Mouse (Mus musculus): ENCODE measurements around the gene Themis2.
"Not testable (repeated sequence)": the region's sequence is repeated elsewhere in the genome, so short reads cannot be mapped to it uniquely, and the experiment has no call there.

The Themis2 gene

DNA sequence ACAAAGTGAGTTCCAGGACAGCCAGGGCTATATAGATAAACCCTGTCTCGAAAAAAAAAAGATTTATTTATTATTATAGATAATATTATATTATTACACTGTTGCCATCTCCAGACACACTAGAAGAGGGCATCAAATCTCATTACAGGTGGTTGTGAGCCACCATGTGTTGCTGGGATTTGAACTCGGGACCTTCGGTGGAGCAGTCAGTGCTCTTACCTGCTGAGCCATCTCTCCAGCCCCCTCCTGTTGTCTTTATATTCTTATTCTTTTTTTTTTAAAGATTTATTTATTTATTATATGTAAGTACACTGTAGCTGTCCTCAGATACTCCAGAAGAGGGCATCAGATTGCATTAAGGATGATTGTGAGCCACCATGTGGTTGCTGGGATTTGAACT lies 2.5 kb upstream of the Themis2 start:
- not testable (repeated sequence) for DNase-seq (ENCODE audit: low spot score)

DNA sequence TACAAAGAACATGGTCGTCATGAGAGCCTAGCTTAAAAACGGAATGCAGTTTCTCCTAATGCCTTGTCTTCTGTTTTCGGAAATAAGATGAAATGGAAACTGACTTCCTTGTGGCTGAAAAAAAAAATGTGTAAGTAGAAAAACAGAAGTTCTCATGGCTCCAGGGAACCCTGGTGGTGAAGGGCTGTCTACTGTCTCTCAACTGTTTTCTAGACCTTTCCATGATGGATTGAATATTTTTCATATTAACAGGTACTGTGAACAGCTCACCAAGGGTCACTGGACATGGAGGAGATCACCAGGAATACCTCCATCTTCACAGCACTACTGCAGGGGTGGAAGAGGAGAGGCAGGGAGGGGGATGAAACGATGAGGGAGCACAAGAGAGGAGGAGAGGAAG lies 1.8 kb upstream of the Themis2 start:
- no peak for DNase-seq (ENCODE audit: low spot score)

DNA sequence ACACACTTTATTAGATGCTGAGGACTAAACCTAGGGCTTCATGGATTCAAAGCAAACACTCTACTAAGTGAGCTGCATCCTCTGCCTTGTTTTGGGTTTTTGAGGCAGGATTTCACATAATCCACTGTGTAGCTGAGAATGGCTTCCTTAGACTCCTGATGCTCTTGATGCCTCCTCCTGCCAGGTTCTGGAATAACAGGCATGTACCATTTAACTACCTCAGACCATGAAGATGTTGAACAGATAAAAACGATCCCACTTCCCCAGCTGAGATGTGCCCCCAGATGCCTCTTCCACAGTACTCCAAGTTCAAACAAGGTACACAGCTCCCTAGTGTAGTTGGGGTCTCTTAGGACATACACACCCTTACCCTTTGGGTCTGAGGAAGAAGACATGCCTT lies 1.3 kb upstream of the Themis2 start:
- no peak for DNase-seq (ENCODE audit: low spot score)

DNA sequence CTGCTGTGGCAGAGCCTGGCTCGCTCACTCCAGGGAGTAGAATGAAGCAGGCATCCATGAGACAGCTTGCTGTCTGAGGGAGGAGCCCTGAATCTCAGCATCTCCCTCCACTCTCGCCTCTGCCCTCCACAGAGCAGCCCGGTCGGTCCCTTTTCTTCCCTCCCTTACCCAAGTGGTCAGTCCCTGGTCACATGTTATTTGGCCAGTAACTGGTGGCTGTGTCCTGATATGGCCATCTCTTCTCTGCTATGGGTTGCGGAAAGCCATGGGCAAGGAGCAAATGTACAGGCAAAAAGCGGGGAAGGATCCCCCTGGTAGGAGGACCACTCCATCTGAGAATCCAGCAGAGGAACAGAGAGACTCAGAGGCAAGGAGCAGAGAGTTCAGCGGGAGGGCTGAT lies 1.0 kb downstream of the Themis2 start:
- DNase-seq (ENCODE audit: low spot score): no peak

DNA sequence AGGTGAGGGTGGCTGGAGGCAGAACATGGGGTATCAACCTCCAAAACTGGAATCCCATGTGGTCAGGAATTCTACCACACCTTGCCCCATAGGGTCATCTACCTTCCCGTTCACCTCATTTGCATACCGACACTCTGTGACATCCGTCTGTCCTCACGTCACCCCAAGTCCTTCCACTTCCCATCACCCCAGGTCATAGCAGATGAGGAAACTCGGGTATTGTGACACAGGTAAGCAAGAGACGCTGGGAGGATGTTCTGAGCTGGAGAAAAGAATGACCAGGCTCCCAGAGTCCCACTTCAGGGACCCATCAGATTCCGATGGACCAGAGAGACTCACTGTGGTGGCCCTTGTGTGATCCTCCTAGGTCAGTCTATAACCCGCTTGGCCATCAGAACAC lies 1.4 kb downstream of the Themis2 start:
- no peak for DNase-seq (ENCODE audit: low spot score)

DNA sequence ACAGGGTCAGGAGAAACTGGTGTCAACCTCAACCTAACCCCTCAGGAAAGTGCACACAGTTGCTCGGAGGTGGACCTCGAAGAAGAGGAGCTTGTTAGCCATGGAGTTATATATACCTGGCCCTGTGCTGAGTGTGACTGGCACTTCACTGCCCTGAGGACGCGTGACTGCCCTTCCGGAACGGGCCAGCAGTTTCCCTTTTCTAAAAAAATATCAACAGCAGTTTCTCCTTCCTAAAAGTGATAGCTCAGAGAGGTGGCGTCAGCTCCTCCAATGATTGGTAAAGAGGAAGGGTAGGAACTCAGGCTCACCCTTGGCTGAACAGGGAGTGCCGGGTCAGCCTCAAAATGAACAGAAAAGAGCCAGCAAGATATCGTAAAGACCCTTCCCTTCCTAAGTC lies 2.2 kb downstream of the Themis2 start:
- DNase-seq (ENCODE audit: low spot score): no peak

DNA sequence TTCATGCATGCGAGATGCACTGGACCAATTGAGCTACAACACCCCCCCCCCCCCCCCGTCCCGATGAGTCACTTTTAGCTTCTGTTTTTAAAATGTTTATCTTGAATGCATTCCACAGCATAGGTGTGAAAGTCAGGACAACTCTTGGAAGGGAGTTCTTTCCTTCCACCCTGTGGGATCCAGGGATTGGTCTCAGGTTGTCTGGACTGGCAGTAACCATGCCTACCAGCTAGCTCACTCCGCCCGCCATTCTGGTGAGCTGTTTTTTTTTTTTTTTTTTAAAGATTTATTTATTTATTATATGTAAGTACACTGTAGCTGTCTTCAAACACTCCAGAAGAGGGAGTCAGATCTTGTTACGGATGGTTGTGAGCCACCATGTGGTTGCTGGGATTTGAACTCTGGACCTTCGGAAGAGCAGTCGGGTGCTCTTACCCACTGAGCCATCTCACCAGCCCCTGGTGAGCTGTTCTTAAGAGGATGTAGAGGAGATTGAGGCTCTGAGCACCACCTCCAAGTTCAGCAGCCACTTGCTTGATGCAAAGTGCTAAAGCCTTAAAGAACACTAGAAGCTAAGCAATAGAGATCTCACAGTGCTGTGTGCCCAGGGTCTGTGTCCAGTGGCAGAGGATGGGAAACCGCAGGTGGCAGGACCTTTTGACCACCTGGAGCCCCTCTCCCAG lies 2.7 kb downstream of the Themis2 start:
- DNase-seq (ENCODE audit: low spot score): not testable (repeated sequence)

DNA sequence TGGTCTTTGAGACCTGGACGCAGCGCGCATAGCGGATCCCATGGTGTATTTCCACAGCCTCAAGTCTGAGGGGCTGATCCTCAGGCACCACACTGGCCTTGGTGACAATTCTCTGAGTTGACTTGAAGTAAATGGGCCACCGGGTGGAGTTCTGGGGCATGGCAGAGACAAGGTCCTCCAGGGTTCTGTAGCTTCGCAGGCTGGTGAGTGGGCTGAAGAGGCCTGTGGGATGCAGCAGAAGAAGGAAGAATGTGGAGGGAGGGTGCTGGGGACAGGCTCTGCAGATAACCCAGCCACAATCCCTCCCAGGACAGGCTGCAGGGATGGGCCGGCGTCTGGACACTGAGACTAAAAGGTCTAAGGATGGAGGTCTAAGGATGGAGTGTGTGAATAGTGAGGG lies 6.5 kb downstream of the Themis2 start:
- no peak for DNase-seq (ENCODE audit: low spot score)

DNA sequence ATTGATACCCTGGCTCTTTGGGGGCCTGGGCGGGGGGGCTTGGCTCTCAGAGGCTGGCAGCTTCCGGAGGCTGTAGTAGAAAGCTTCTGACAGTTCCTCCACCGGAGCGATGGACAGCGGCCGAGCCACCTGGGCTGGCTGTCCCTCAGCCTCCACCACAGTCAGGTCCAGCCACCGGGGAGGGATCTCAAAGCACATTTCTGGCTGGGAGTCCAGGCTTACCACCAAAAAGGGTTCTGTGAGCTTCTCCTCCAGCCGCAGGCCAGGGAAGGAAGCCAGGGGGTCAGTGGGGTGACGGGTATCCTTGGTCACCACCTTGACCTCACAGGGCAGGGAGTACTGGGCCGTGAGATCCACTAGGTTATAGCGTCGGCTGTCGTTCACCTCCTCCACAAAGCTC lies 11.0 kb downstream of the Themis2 start:
- no peak for DNase-seq (ENCODE audit: low spot score)

DNA sequence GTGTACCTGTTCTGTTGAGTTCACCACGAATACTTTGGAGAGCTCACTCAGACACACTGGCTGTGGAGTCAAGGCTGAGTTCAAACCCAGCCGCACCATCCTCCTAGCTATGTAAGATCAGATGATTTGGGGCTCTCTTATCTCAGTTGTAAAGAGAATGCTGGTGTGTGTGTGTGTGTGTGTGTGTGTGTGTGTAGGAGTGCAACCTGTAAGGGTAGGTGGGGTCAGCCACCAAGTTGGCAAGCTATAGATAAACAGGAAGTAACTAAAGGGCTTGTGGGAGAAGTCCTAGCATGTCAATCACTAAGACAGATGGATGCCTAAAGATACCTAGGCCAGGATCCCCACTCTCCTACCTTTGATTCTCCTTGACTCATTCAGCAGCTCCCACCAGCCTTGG lies 12.5 kb downstream of the Themis2 start:
- no peak for DNase-seq (ENCODE audit: low spot score)

DNA sequence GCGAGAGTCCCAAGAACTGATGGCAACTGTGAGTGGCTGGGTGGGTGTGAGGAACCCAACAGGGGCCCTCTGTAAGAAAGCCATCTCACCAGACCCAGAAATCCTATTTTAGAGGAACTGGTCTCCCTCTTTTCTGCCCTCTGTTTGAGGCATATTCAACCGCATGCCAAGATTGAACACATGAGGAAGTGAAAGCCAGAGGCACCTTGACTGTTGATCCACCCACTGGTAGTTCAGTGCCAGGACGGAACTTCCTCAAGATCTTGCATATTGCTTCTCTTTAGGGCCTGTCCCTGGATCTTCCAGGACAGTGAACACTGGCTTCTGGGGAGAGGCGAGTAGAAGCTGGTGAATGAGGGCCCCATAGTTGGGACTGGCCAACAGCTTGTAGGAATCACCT lies 15.9 kb downstream of the Themis2 start:
- DNase-seq (ENCODE audit: low spot score): no peak

DNA sequence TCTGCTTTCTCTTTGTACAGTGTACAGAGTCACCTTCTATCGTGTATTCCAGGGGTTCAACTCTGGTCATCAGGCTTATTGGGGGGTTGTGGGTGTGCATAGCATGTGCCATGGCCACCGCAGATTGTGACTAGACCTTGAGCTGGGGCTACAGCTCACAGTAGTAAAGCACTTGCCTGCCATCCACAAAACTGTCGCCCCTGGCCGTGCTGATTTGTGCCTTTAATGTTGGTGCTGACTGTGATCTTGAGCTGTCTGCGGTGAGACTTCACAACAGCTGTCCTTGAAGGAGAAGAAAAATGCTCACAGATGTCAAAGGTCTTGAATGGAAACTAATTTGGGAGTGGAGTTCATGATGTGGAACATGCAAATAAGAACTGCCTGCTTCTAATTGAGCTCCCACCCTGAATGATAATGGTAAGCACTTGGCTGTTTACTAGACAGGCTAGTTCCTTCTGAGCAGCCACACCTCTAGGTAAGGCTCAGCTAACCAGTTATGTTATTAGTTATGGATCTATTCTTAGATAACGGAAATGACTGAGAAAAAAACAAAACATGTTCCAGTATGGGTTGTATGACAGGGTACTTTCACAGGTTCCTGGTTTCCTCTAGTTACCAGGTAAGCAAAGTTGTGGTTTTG lies 17.5 kb downstream of the Themis2 start:
- DNase-seq (ENCODE audit: low spot score): no peak

DNA sequence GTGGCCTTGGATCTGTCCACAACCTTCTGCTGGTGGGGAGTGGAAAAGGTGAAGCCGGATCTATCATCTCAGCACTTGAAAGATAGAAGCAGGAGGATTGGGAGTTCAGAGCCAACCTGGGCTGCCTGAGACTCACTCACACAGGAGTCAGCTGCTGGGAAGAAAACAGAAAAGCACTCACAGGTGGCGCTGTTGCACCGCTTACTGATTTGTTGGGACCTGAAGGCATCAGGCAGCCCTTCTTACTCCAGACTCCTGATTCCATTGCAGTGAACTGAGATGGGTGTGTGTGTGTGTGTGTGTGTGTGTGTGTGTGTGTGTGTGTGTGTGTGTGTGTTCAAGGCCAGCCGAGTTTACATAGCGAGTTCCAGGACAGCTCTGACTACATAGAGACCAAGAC lies 19.4 kb downstream of the Themis2 start:
- peak; percentile 56 for DNase-seq (ENCODE audit: low spot score)

DNA sequence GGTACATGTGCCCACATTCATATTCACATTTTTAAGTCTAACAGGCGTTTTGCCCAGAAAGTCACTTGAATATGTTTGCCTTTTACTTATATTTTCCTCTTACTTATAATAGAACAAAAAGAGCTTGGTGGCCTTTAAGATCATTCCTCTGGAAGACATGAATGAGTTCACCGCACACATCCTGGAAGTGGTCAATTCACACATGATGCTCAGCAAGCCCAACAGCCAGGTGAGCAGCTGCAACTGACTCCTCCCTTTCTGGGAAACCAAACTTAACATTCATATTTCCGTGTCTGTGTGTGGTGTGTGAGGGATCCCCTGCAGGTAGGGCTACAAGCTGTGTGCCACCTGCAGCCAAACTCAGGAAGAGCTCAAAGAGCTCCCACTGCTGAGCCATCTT lies 21.3 kb downstream of the Themis2 start:
- DNase-seq (ENCODE audit: low spot score): no peak

DNA sequence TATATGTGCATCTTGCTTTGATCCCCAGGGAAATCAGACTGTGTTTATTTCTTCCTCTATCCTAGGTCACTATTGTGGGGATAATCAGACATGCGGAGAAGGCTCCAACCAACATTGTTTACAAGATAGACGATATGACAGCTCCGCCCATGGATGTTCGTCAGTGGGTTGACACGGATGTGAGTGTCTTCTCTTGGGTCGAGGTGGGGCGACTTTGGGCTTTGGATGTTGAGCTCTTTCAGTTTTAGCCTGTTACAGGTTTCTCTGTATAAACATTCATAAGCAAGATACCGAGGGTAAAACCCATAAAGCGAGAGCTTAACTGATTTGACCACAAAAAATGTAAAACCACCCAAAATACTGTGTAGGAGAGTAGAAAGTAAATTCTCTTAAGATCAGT lies 24.4 kb downstream of the Themis2 start:
- no peak for DNase-seq (ENCODE audit: low spot score)

DNA sequence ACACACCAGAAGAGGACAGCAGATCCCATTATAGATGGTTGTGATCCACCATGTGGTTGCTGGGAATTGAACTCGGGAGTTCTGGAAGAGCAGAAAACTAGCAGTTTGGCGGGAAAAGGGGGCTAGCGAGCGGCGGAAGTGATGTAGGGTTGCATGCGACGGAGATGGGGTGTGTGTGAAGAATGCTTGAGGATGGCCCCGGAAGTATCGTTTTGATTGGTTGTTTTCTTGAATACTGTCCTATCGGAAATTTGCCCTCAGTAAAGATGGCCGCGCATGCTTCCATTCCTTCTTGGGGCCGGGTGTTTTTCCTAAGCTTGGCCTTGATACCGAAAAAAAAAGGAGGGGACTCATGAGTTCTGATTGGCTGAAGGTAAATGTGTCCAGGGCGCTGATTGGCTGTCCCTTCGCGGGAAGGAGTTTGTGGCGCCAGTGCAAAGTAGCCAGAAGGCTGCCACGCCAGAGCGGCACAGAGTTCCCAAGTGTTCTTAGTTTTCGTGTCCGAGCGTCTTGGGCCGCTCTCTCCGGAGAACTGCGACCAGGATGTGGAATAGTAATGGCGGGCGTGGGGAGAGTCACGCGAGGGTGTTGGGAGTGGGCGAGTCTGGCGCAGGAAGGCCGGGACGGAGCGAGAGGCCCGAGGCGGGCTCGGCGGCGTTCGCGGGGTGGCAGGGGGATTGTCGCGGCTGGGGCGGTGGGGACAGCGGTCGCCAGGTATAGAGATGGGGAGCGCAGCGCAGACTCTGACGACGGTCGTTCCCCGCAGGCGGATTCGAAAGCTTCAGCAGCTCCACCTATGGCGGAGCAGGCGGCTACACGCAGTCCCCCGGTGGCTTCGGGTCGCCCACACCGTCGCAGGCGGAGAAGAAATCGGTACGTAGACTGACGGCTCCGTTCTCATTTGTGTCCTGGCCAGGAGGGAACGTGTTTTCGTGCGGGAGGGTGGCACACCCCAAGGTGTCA lies 28.0 kb downstream of the Themis2 start, which contains the start of gene Rpa2:
Rpa2 (plus strand) TSS at position 419 of the 963 bp plus-strand sequence.
- peak; percentile 97 for DNase-seq (ENCODE audit: low spot score)

DNA sequence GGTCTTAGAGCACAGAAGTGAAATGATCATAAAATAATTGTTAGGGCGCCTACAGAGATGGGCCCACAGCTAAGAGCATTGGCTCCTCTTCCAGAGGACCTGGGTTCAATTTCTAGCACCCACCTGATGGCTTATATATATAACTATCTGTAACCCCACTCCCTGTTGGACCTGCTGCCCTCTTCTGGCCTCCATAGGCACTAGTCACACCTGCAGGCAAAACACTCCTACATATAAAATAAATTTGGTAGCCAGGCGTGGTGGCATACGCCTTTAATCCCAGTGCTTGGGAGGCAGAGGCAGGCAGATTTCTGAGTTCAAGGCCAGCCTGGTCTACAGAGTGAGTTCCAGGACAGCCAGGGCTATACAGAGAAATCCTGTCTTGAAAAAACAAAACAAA lies 33.1 kb downstream of the Themis2 start:
- DNase-seq (ENCODE audit: low spot score): not testable (repeated sequence)

DNA sequence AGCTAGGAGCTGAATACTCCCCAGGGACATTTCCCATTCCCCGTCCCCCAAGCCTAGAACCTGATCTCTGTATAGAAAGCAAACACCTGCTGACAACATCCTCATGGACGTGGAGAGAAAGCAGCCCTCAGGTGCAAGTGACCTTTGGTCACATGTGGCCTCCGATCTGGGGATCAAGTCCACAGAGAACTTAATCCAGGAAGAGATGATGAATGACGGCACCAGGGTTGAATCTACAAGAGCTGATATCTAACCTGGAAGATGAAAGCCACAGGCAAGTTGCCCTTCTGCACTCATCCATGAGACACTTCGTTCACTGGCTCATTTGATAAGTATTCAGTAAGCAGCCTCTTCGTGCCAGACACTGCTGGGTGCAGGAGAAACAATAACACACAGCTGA lies 33.6 kb downstream of the Themis2 start:
- DNase-seq (ENCODE audit: low spot score): no peak

DNA sequence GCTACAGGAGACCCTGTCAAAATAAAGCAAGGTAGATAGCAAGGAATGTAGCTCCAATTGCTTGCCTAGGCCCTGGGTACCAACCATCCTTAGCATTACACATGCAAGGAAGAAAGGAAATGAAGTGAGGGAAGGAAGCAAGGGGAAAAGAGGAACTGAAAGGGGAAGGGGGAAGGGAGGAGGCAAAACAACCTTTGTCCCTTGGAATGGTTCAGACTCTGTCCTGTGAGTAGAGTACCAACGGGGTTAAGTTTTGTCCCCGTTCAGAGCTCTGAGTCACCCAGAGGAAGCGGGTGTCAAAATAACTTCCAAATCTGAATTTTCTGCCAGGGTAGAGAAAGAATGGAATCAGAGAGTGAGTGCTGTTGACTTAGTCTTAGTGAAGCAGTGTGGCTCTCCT lies 35.9 kb downstream of the Themis2 start:
- no peak for DNase-seq (ENCODE audit: low spot score)

DNA sequence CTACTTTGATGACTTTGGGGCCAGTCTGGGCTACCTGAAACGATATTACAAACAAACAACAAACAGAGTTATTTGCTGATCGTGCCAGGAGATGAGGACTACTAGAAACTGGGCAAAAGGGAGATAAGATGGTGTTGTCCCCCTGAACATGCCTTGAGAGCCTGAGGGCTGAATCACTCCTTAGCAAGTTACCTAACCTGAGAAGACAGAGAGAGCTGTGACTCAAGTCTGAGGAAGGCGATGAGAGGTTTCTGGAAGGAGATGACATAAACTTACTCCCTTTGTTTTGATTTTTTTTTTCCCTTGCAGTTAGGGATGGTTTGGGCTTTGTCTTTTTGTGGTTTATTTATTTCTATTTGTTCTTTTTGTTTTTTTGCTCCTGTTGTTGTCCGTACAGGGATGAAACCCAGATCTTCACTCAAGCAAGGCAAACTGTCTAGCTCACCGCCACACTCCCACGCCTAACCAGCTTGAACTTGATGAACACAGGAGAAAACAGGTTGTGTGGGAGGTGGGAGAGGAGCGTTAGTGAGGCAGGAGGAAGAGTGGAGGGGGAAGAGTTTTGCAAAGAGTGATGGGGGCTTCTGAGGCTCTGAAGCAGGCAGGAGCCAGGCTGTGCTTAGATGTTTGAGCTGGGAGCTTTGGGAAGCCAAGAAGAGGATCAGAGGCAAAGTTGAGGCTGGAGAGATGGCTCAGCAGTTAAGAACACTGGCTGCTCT lies 38.4 kb downstream of the Themis2 start:
- no peak for DNase-seq (ENCODE audit: low spot score)

DNA sequence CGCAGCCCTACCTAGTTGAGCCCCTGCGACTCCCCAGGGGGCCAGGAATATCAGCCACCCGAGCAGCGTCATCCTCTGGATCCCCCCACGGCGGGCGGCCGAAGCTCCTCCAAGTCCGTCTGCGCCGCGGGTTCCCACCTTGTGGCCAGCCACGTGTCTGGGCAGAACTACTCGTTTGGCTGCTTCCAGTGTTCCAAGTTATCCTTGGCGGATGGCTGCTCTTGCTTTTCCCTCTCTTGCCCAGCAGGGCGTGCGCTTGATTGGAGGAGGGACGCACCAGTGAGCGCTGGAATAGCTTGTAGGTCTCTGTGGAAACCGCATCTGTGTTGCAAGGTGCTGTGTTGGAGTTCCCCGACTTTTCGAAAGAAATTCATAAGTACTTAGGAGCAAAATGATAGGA lies 39.2 kb downstream of the Themis2 start, which contains the start of gene Smpdl3b:
Smpdl3b (minus strand) TSS at position 279 of the 400 bp plus-strand sequence.
- no peak for DNase-seq (ENCODE audit: low spot score)

DNA sequence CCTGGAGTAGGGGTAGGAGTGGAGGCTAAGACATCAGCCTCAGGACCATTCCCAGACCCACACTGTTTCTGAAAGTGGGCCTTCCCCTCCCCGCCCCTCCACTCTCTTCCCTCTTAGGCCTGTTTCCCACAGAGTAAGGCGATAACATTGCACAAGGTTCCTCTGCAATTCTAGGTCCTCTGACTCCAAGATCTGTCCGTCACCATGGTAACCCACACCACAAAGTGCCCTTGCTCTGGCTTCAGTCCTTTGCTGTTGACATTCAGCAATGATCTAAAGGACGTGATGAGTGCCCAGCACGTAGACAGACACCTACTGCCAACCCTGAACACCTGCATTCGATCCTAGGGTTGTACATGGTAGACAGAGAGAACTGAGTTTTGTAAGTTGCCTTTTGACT lies 43.2 kb downstream of the Themis2 start:
- DNase-seq (ENCODE audit: low spot score): no peak
